Mouse (Mus musculus): ENCODE data around the gene D430019H16Rik.

DNA sequence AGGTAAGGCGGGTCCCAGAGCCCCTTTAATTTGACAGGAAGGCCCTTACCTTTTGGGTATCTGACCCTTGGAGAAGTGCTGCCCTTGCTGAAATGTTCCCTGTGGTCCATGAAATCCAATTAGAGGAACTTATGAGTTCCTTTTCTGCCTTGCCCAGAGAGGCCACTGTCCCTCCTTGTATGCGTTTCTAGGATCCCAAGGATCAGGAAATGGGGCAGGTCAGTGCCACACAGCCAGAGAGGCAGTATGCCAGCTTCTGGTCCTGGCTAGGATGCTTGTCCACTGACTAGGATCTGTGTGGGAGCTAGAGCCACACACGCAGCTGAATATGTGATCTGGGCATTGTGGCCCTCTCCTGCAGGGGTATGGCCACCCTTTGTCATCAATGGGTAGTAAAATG is 36.6 kb downstream of the D430019H16Rik start:
- TF ChIP-seq POLR2A (IDR thresholded peaks at IDR 0.05; ENCODE audit: insufficient read depth, low read depth, low read length) (no peak), CTCF (IDR thresholded peaks at IDR 0.05; ENCODE audit: insufficient read depth, low read depth, low read length) (no peak)

All from olfactory bulb, adult 2 months (tissue).